Mouse (Mus musculus) hindbrain, embryonic 11.5 days (tissue): Measurements from ENCODE around the gene Cog3. TPM values are rescaled to one million over a fixed set of nuclear protein-coding genes. Genes with fewer than 3 reads are reported as not detected.

Source experiments
- ATAC-seq: fragments of 200-750 bp; cut with Nextera tagmentation; 2 replicates; pipeline ENCODE4 v1.8.0; 2017; ENCODE audit warnings: mild to moderate bottlenecking, moderate TSS enrichment, moderate library complexity; ENCODE audit not compliant: low FRiP score
- DNase-seq: peaks from one replicate; pipeline ENCODE4 v3.0.0-alpha.2; 2015; ENCODE audit warnings: low spot score
- H3K27ac ChIP-seq: fragments of 300-500 bp; sonication (generic); 2 replicates; pipeline ENCODE4 v1.5.1; 2014; ENCODE audit warnings: mild to moderate bottlenecking, low read depth, low read length
- H3K27me3 ChIP-seq: fragments of 300-500 bp; sonication (generic); 2 replicates; pipeline ENCODE4 v1.6.1; 2014; ENCODE audit warnings: mild to moderate bottlenecking, low read length, moderate library complexity, mixed read lengths; ENCODE audit not compliant: control insufficient read depth, insufficient read depth
- H3K36me3 ChIP-seq: fragments of 300-500 bp; sonication (generic); 2 replicates; pipeline ENCODE4 v1.6.1; 2014; ENCODE audit warnings: mild to moderate bottlenecking, low read length, moderate library complexity, mixed read lengths; ENCODE audit not compliant: control insufficient read depth, insufficient read depth
- H3K4me1 ChIP-seq: fragments of 300-500 bp; sonication (generic); replicated peaks from 2 replicates; pipeline ENCODE4 v1.6.1; 2014; ENCODE audit warnings: low read length, mixed read lengths; ENCODE audit not compliant: control insufficient read depth, insufficient read depth
- H3K4me2 ChIP-seq: fragments of 300-500 bp; sonication (generic); replicated peaks from 2 replicates; pipeline ENCODE4 v1.6.1; 2014; ENCODE audit warnings: mild to moderate bottlenecking, low read depth, low read length
- H3K4me3 ChIP-seq: fragments of 300-500 bp; sonication (generic); 2 replicates; pipeline ENCODE4 v1.5.1; 2014; ENCODE audit warnings: low read depth, low read length
- H3K9ac ChIP-seq: fragments of 300-500 bp; sonication (generic); 2 replicates; pipeline ENCODE4 v1.6.1; 2014; ENCODE audit warnings: low read depth, low read length
- H3K9me3 ChIP-seq: fragments of 300-500 bp; sonication (generic); 2 replicates; pipeline ENCODE4 v1.6.1; 2016; ENCODE audit warnings: low read length; ENCODE audit not compliant: control insufficient read depth
- WGBS: fragments of 180-500 bp; shearing (Covaris S2); extraction: QIAGEN DNeasy Blood & Tissue Kit; methylation state at CpG from one replicate; pipeline ENCODE4 v1.1.7; 2014; 5-methylcytosine and 5-hydroxymethylcytosine counted together
- polyA plus RNA-seq: library from polyadenylated mRNA; unstranded; fragments of >200 nt; fragmentation: Nextera tagmentation; extraction: Ambion mirVana; gene quantifications from 2 replicates; pipeline ENCODE4 v1.2.1, GENCODE M21; 2014

Gene Cog3
- polyA plus RNA-seq, 1 experiment from 2014 or later = 23.2 TPM

GRCm38 (mm10) chr14:75697928-75698327 lies 56.4 kb downstream of the Cog3 start:
- Histone ChIP-seq H3K4me3 (no peak overlapping the region), H3K27ac (no peak overlapping the region), H3K4me1 (no peaks in the 10 kb centered on the region), H3K9ac (no peak overlapping the region), H3K4me2 (no peak overlapping the region), H3K36me3 (no peaks in the 10 kb centered on the region), H3K27me3 (no peaks in the 10 kb centered on the region), H3K9me3 (no peaks in the 10 kb centered on the region)
- no peak for DNase-seq
- WGBS = 88% methylated on average over 1 of the region's 1 CpGs
- no peak for ATAC-seq

- H3K27me3 ChIP-seq = no peaks in the 10 kb centered on the region
- 88% methylated on average over 5 of the region's 5 CpGs for WGBS
- no peaks in the 10 kb centered on the region for H3K4me1 ChIP-seq
- no peaks in the 10 kb centered on the region for H3K9me3 ChIP-seq
- no peak for ATAC-seq
- H3K4me3 ChIP-seq = no peak overlapping the region
- H3K36me3 ChIP-seq = no peaks in the 10 kb centered on the region
- DNase-seq = no peak
- H3K9ac ChIP-seq = no peak overlapping the region
- no peak overlapping the region for H3K4me2 ChIP-seq
- no peak overlapping the region for H3K27ac ChIP-seq
These were observed 58.2 kb downstream of the Cog3 start for GRCm38 (mm10) chr14:75696096-75696495.

GRCm38 (mm10) chr14:75690428-75690827 lies 63.9 kb downstream of the Cog3 start:
- H3K4me2 ChIP-seq = no peak overlapping the region
- no peak overlapping the region for H3K4me3 ChIP-seq
- no peaks in the 10 kb centered on the region for H3K4me1 ChIP-seq
- H3K9me3 ChIP-seq = no peaks in the 10 kb centered on the region
- no peak for DNase-seq
- WGBS = 86% methylated on average over 2 of the region's 2 CpGs
- no peak overlapping the region for H3K9ac ChIP-seq
- H3K27ac ChIP-seq = no peak overlapping the region
- H3K27me3 ChIP-seq = no peaks in the 10 kb centered on the region
- no peak for ATAC-seq
- no peaks in the 10 kb centered on the region for H3K36me3 ChIP-seq

GRCm38 (mm10) chr14:75676316-75676715 lies 78.0 kb downstream of the Cog3 start:
- WGBS = 73% methylated on average over 6 of the region's 6 CpGs
- Histone ChIP-seq H3K27ac (no peak overlapping the region), H3K4me3 (no peak overlapping the region), H3K36me3 (no peaks in the 10 kb centered on the region), H3K27me3 (no peaks in the 10 kb centered on the region), H3K4me2 (no peak overlapping the region), H3K4me1 (no peaks in the 10 kb centered on the region), H3K9me3 (no peaks in the 10 kb centered on the region), H3K9ac (no peak overlapping the region)
- DNase-seq (no peak), ATAC-seq (no peak)

- Histone ChIP-seq H3K4me2 (no peak overlapping the region), H3K27ac (no peak overlapping the region), H3K27me3 (no peaks in the 10 kb centered on the region), H3K9ac (no peak overlapping the region), H3K4me1 (no peaks in the 10 kb centered on the region), H3K36me3 (no peaks in the 10 kb centered on the region), H3K4me3 (no peak overlapping the region), H3K9me3 (no peaks in the 10 kb centered on the region)
- WGBS = 68% methylated on average over 1 of the region's 1 CpGs
- no peak for ATAC-seq
- no peak for DNase-seq
These were observed 85.2 kb downstream of the Cog3 start for GRCm38 (mm10) chr14:75669085-75669645.

- H3K4me1 ChIP-seq = no peaks in the 10 kb centered on the region
- H3K9ac ChIP-seq = no peak overlapping the region
- ATAC-seq = no peak
- no peaks in the 10 kb centered on the region for H3K27me3 ChIP-seq
- no peaks in the 10 kb centered on the region for H3K36me3 ChIP-seq
- 87% methylated on average over 2 of the region's 2 CpGs for whole genome bisulfite sequencing
- H3K27ac ChIP-seq = no peak overlapping the region
- H3K4me3 ChIP-seq = no peak overlapping the region
- DNase-seq = no peak
- no peak overlapping the region for H3K4me2 ChIP-seq
- H3K9me3 ChIP-seq = no peaks in the 10 kb centered on the region
These were observed 88.7 kb downstream of the Cog3 start for GRCm38 (mm10) chr14:75665430-75666180.

GRCm38 (mm10) chr14:75661548-75661947 lies 92.8 kb downstream of the Cog3 start:
- DNase-seq (no peak), ATAC-seq (no peak)
- no peak overlapping the region for H3K4me2 ChIP-seq
- no peak overlapping the region for H3K9ac ChIP-seq
- WGBS = 76% methylated on average over 8 of the region's 8 CpGs
- no peak overlapping the region for H3K27ac ChIP-seq
- H3K4me1 ChIP-seq = no peaks in the 10 kb centered on the region
- no peaks in the 10 kb centered on the region for H3K9me3 ChIP-seq
- no peaks in the 10 kb centered on the region for H3K27me3 ChIP-seq
- no peak overlapping the region for H3K4me3 ChIP-seq
- no peaks in the 10 kb centered on the region for H3K36me3 ChIP-seq

GRCm38 (mm10) chr14:75660936-75661335 lies 93.4 kb downstream of the Cog3 start:
- H3K9me3 ChIP-seq = no peaks in the 10 kb centered on the region
- no peak overlapping the region for H3K4me3 ChIP-seq
- no peak for ATAC-seq
- H3K4me2 ChIP-seq = no peak overlapping the region
- H3K9ac ChIP-seq = no peak overlapping the region
- H3K36me3 ChIP-seq = no peaks in the 10 kb centered on the region
- 94% methylated on average over 6 of the region's 6 CpGs for whole genome bisulfite sequencing
- no peaks in the 10 kb centered on the region for H3K4me1 ChIP-seq
- no peaks in the 10 kb centered on the region for H3K27me3 ChIP-seq
- no peak for DNase-seq
- no peak overlapping the region for H3K27ac ChIP-seq
